Mouse (Mus musculus) common myeloid progenitor, adult 5-6 weeks (primary cell): Measurements from ENCODE around the gene Ccdc162. TPM values are rescaled to one million over a fixed set of nuclear protein-coding genes. Genes with fewer than 3 reads are reported as not detected.

Source experiments
- ATAC-seq: replicated peaks from 2 replicates; pipeline ENCODE4 v1.8.0; 2016; ENCODE audit warnings: low read depth, mild to moderate bottlenecking, moderate TSS enrichment, inconsistent platforms; ENCODE audit not compliant: poor library complexity, severe bottlenecking
- total RNA-seq: library from RNA; stranded (forward); fragments of 200-1000, 187-1606 nt; gene quantifications from 2 replicates; pipeline ENCODE4 v1.2.3, GENCODE M21; 2017

The Ccdc162 gene
- total RNA-seq, 1 experiment from 2014 or later = not detected

- ATAC-seq = no peak
Measured at GRCm38 (mm10) chr10:41514301-41514700, 202.1 kb downstream of the Ccdc162 start.

- peak; percentile 80 for ATAC-seq
Measured at GRCm38 (mm10) chr10:41509160-41509559, 207.3 kb downstream of the Ccdc162 start.

- peak; percentile 85 for ATAC-seq
Measured at GRCm38 (mm10) chr10:41505446-41505845, 211.0 kb downstream of the Ccdc162 start.

- no peak for ATAC-seq
Measured at GRCm38 (mm10) chr10:41504996-41505395, 211.4 kb downstream of the Ccdc162 start.

- no peak for ATAC-seq
Measured at GRCm38 (mm10) chr10:41500941-41501340, 215.5 kb downstream of the Ccdc162 start.

GRCm38 (mm10) chr10:41491111-41491510, 225.3 kb downstream of the Ccdc162 start:
- ATAC-seq = no peak

- ATAC-seq = no peak
Measured at GRCm38 (mm10) chr10:41490518-41490873, 225.9 kb downstream of the Ccdc162 start.

GRCm38 (mm10) chr10:41489708-41490517, 226.5 kb downstream of the Ccdc162 start, which contains the start of the genes Smpd2 and Ppil6:
TSS of gene Smpd2 (minus strand) at chr10:41490369.
TSS of gene Ppil6 (plus strand) at chr10:41490439.
- ATAC-seq = peak; percentile 95

GRCm38 (mm10) chr10:41489294-41489693, 227.1 kb downstream of the Ccdc162 start:
- ATAC-seq = no peak

GRCm38 (mm10) chr10:41488877-41489276, 227.6 kb downstream of the Ccdc162 start:
- ATAC-seq = peak; percentile 37

Other genes with a start within 250 kb of the Ccdc162 start
- 25.5 and 31.6 TPM in 2 replicates for gene Mical1, start 240.3 kb downstream of the Ccdc162 start, total RNA-seq
- 12.9 and 15.4 TPM in 2 replicates for gene Smpd2, start 226.3 kb downstream of the Ccdc162 start, total RNA-seq
- 1.0 TPM in 1 of 2 replicates, not detected in the other for gene Ppil6, start 226.2 kb downstream of the Ccdc162 start, total RNA-seq
- 128 and 169 TPM in 2 replicates for gene Cd164, start 197.2 kb downstream of the Ccdc162 start, total RNA-seq
- 52.3 and 55.1 TPM in 2 replicates for gene Cep57l1, start 93.2 kb upstream of the Ccdc162 start, total RNA-seq
- 48.0 and 50.8 TPM in 2 replicates for gene Sesn1, start 93.3 kb upstream of the Ccdc162 start, total RNA-seq